32 mouse cellular contexts compared by ENCODE assay signal in genomic region chr10:63368041-63368440, GRCm38 (mm10). TPM values are rescaled to one million over a fixed set of nuclear protein-coding genes. Genes with fewer than 3 reads are reported as not detected.
DNase-seq lines count a peak whose midpoint lies in the region; ATAC-seq and TF ChIP-seq lines count a peak whose summit lies in the region.
"Had no signal": no experiment of that assay in that cellular context is flagged by ENCODE, and none has a peak within 500 bp of the region (broad histone marks: within the 10 kb centered on the region; RNA-seq: fewer than 3 reads in every experiment).

No protein-coding gene starts in this region.

- 15% methylated on average over 3 of the region's 3 CpGs for WGBS in liver, adult 2 months
- WGBS in liver, embryonic 11.5 days: 78% methylated on average over 3 of the region's 3 CpGs
- 57% methylated on average over 3 of the region's 3 CpGs for WGBS in lung, adult 2 months
- WGBS in lung, postnatal 0 days: 52% methylated on average over 3 of the region's 3 CpGs
- 84% methylated on average over 3 of the region's 3 CpGs for WGBS in heart, embryonic 10.5 days

- H3K27ac ChIP-seq in liver, adult 2 months (replicated peaks; ENCODE audit: insufficient read depth, low read depth, low read length): no peak overlapping the region
- H3K27ac ChIP-seq in liver, embryonic 11.5 days (ENCODE audit: low read depth, low read length): no peak overlapping the region
- no peak overlapping the region for H3K27ac ChIP-seq in lung, postnatal 0 days (ENCODE audit: low read length)
- no peak overlapping the region for H3K27ac ChIP-seq in heart, embryonic 10.5 days
- H3K27ac ChIP-seq: forebrain, embryonic 10.5 days; forebrain, embryonic 13.5 days; heart, embryonic 15.5 days; hindbrain, embryonic 10.5 days; hindbrain, embryonic 15.5 days had no signal

- no peak overlapping the region for H3K9ac ChIP-seq in liver, adult 2 months (ENCODE audit: low read depth, low read length)
- no peak overlapping the region for H3K9ac ChIP-seq in liver, embryonic 11.5 days (ENCODE audit: low read depth, low read length)
- H3K9ac ChIP-seq in lung, postnatal 0 days (replicated peaks; ENCODE audit: low read depth): no peak overlapping the region
- H3K9ac ChIP-seq: forebrain, embryonic 13.5 days; heart, embryonic 12.5 days; heart, embryonic 15.5 days; hindbrain, embryonic 15.5 days had no signal

- DNase-seq in adrenal gland, postnatal 10 days: peak; percentile 29
- no peak for DNase-seq in adrenal gland, adult 2 months
- peak; percentile 92 for DNase-seq in liver, adult 2 months (ENCODE audit: extremely low read depth, low read depth, low spot score)
- DNase-seq in liver, embryonic 11.5 days (ENCODE audit: low spot score): no peak
- DNase-seq in lung, adult 2 months: peak; percentile 33
- DNase-seq in lung, postnatal 0 days (ENCODE audit: low spot score): no peak
- DNase-seq in lung, postnatal 25 days (ENCODE audit: low spot score): peak; percentile 36
- DNase-seq in heart, embryonic 10.5 days (ENCODE audit: low spot score): no peak
- DNase-seq: adrenal gland, adult 8-10 months; adrenal gland, postnatal 36 days; cerebellum, adult 18-20 months; cerebellum, adult 9-10 months; cerebellum, postnatal 14 days; gastrocnemius, adult 2 months; gastrocnemius, postnatal 14 days; heart, adult 11 months; heart, postnatal 10 days; heart, postnatal 36 days had no signal

- no peaks in the 10 kb centered on the region for H3K79me2 ChIP-seq in liver, adult 2 months (ENCODE audit: control insufficient read depth, insufficient read depth, low read length)

- no peaks in the 10 kb centered on the region for H3K9me3 ChIP-seq in liver, embryonic 11.5 days (ENCODE audit: control insufficient read depth, low read length)
- H3K9me3 ChIP-seq in lung, postnatal 0 days (ENCODE audit: low read length): no peaks in the 10 kb centered on the region
- H3K9me3 ChIP-seq in heart, embryonic 10.5 days: no peaks in the 10 kb centered on the region
- H3K9me3 ChIP-seq: forebrain, embryonic 13.5 days; G1E; heart, embryonic 12.5 days; heart, embryonic 15.5 days; hindbrain, embryonic 10.5 days; hindbrain, embryonic 15.5 days had no signal

- no peak for ATAC-seq in liver, embryonic 11.5 days (replicated peaks; ENCODE audit: low FRiP score)
- ATAC-seq in lung, postnatal 0 days: no peak
- ATAC-seq: forebrain, embryonic 13.5 days; forebrain, embryonic 16.5 days; Patski had no signal

- TF ChIP-seq CTCF in liver, adult 2 months (IDR thresholded peaks at IDR 0.05; ENCODE audit: low read depth, low read length): no peak
- TF ChIP-seq CTCF in lung, adult 2 months (IDR thresholded peaks at IDR 0.05; ENCODE audit: insufficient read depth, low read length): no peak
- TF ChIP-seq CTCF in lung, postnatal 0 days (IDR thresholded peaks at IDR 0.05): no peak

- no peaks in the 10 kb centered on the region for H3K36me3 ChIP-seq in liver, adult 2 months (ENCODE audit: control insufficient read depth, insufficient read depth, low read length)
- H3K36me3 ChIP-seq in liver, embryonic 11.5 days (ENCODE audit: control insufficient read depth, insufficient read depth, low read length): no peaks in the 10 kb centered on the region
- H3K36me3 ChIP-seq in lung, postnatal 0 days (ENCODE audit: insufficient read depth, low read length): no peaks in the 10 kb centered on the region
- no peaks in the 10 kb centered on the region for H3K36me3 ChIP-seq in heart, embryonic 10.5 days
- H3K36me3 ChIP-seq: forebrain, embryonic 10.5 days; G1E; heart, embryonic 12.5 days; heart, embryonic 15.5 days; hindbrain, embryonic 10.5 days; hindbrain, embryonic 15.5 days had no signal

- H3K27me3 ChIP-seq in liver, adult 2 months (ENCODE audit: control insufficient read depth, insufficient read depth, low read length): no peaks in the 10 kb centered on the region
- no peaks in the 10 kb centered on the region for H3K27me3 ChIP-seq in liver, embryonic 11.5 days (replicated peaks; ENCODE audit: control insufficient read depth, insufficient read depth, low read length)
- no peaks in the 10 kb centered on the region for H3K27me3 ChIP-seq in lung, postnatal 0 days (replicated peaks; ENCODE audit: insufficient read depth, low read length)
- no peaks in the 10 kb centered on the region for H3K27me3 ChIP-seq in heart, embryonic 10.5 days (ENCODE audit: insufficient read depth, poor library complexity, severe bottlenecking)
- H3K27me3 ChIP-seq: forebrain, embryonic 13.5 days; heart, embryonic 12.5 days; heart, embryonic 15.5 days; hindbrain, embryonic 15.5 days; Patski had no signal

- peaks cover 8% of the 10 kb centered on the region for H3K4me1 ChIP-seq in liver, adult 2 months (ENCODE audit: control insufficient read depth, insufficient read depth, low read length)
- H3K4me1 ChIP-seq in liver, embryonic 11.5 days (replicated peaks; ENCODE audit: control insufficient read depth, insufficient read depth, low read length): no peaks in the 10 kb centered on the region
- no peaks in the 10 kb centered on the region for H3K4me1 ChIP-seq in lung, adult 2 months (ENCODE audit: control insufficient read depth, insufficient read depth, low read length)
- H3K4me1 ChIP-seq in lung, postnatal 0 days (ENCODE audit: insufficient read depth, low read depth, low read length): no peaks in the 10 kb centered on the region
- 0 out of 2 replicates have a peak, but pooled peaks cover 4% of the 10 kb centered on the region for H3K4me1 ChIP-seq in heart, embryonic 10.5 days
- H3K4me1 ChIP-seq: forebrain, embryonic 13.5 days; heart, embryonic 12.5 days; heart, embryonic 15.5 days; hindbrain, embryonic 15.5 days had no signal

- no peak overlapping the region for H3K4me2 ChIP-seq in liver, embryonic 11.5 days
- H3K4me2 ChIP-seq in lung, postnatal 0 days (replicated peaks; ENCODE audit: low read depth, low read length): no peak overlapping the region
- H3K4me2 ChIP-seq: forebrain, embryonic 13.5 days; heart, embryonic 12.5 days; heart, embryonic 15.5 days; hindbrain, embryonic 15.5 days had no signal

- H3K4me3 ChIP-seq in liver, adult 2 months (ENCODE audit: insufficient read depth, low read depth, low read length): no peak overlapping the region
- H3K4me3 ChIP-seq in liver, embryonic 11.5 days (ENCODE audit: low read depth, low read length): no peak overlapping the region
- H3K4me3 ChIP-seq in lung, adult 2 months (replicated peaks; ENCODE audit: extremely low read depth, low read depth, low read length): no peak overlapping the region
- H3K4me3 ChIP-seq in lung, postnatal 0 days (ENCODE audit: low read depth, low read length): no peak overlapping the region
- no peak overlapping the region for H3K4me3 ChIP-seq in heart, embryonic 10.5 days
- H3K4me3 ChIP-seq: forebrain, embryonic 10.5 days; forebrain, embryonic 13.5 days; heart, embryonic 12.5 days; heart, embryonic 15.5 days; hindbrain, embryonic 10.5 days; hindbrain, embryonic 15.5 days had no signal

- no peak for TF ChIP-seq POLR2A in liver, adult 2 months (IDR thresholded peaks at IDR 0.05; ENCODE audit: extremely low read depth, insufficient read depth, low read length)
- TF ChIP-seq POLR2A in lung, adult 2 months (IDR thresholded peaks at IDR 0.05; ENCODE audit: borderline replicate concordance, extremely low read depth, low read depth, low read length): no peak

- TF ChIP-seq EP300 in lung, postnatal 0 days (IDR thresholded peaks at IDR 0.05): no peak

RNA-seq across cellular contexts. Expression of gene Sirt1, which starts 13.5 kb away (rescaled TPM):
- total RNA-seq in adrenal gland, postnatal 10 days (2021): 10 to 100 TPM; 17.3 to 17.5 TPM
- total RNA-seq in adrenal gland, adult 2 months (2021): 10 to 100 TPM; 13.9 to 17.4 TPM
- 1.2 and 1.4 TPM in 2 replicates for polyA plus RNA-seq in adrenal gland, adult 2 months (2012; rRNA removed)
- 9.6 and 10.3 TPM in 2 replicates for total RNA-seq in liver, adult 2 months (2014; rRNA removed)
- 1.3 and 1.5 TPM in 2 replicates for polyA plus RNA-seq in liver, adult 2 months (2012; rRNA removed)
- polyA plus RNA-seq in liver, embryonic 11.5 days (2014; fragmentation: Nextera tagmentation; extraction: Ambion mirVana): 7.0 and 7.9 TPM in 2 replicates
- polyA plus RNA-seq in lung, adult 2 months (2012; rRNA removed): 3.3 and 4.8 TPM in 2 replicates
- polyA plus RNA-seq in lung, postnatal 0 days (2015; fragmentation: Nextera tagmentation; extraction: Ambion mirVana): 5.4 and 5.5 TPM in 2 replicates
- polyA plus RNA-seq in heart, embryonic 10.5 days (2016; fragmentation: Nextera tagmentation; extraction: Ambion mirVana): 2.4 and 5.2 TPM in 2 replicates

RNA-seq across cellular contexts. Expression of gene Dnajc12, which starts 14.2 kb away (rescaled TPM):
- 10 to 100 TPM; 14.6 to 15.9 TPM for total RNA-seq in adrenal gland, postnatal 10 days (2021)
- total RNA-seq in adrenal gland, adult 2 months (2021): 10 to 100 TPM; 13.0 to 19.2 TPM
- 0.57 and 0.68 TPM in 2 replicates for polyA plus RNA-seq in adrenal gland, adult 2 months (2012; rRNA removed)
- total RNA-seq in liver, adult 2 months (2014; rRNA removed): 5.0 and 10.0 TPM in 2 replicates
- 2.7 and 3.2 TPM in 2 replicates for polyA plus RNA-seq in liver, adult 2 months (2012; rRNA removed)
- 18.7 and 19.5 TPM in 2 replicates for polyA plus RNA-seq in liver, embryonic 11.5 days (2014; fragmentation: Nextera tagmentation; extraction: Ambion mirVana)
- 1.7 and 2.8 TPM in 2 replicates for polyA plus RNA-seq in lung, adult 2 months (2012; rRNA removed)
- polyA plus RNA-seq in lung, postnatal 0 days (2015; fragmentation: Nextera tagmentation; extraction: Ambion mirVana): 18.4 and 20.0 TPM in 2 replicates
- 6.7 and 10.8 TPM in 2 replicates for polyA plus RNA-seq in heart, embryonic 10.5 days (2016; fragmentation: Nextera tagmentation; extraction: Ambion mirVana)

RNA-seq across cellular contexts. Expression of gene Gm7075, which starts 53.5 kb away (rescaled TPM):
- total RNA-seq in adrenal gland, postnatal 10 days (2021): not detected
- not detected for total RNA-seq in adrenal gland, adult 2 months (2021)
- polyA plus RNA-seq in adrenal gland, adult 2 months (2012; rRNA removed): not detected in 2 replicates
- total RNA-seq in liver, adult 2 months (2014; rRNA removed): not detected in 2 replicates
- not detected in 2 replicates for polyA plus RNA-seq in liver, adult 2 months (2012; rRNA removed)
- polyA plus RNA-seq in liver, embryonic 11.5 days (2014; fragmentation: Nextera tagmentation; extraction: Ambion mirVana): not detected in 2 replicates
- polyA plus RNA-seq in lung, adult 2 months (2012; rRNA removed): not detected in 2 replicates
- not detected in 2 replicates for polyA plus RNA-seq in lung, postnatal 0 days (2015; fragmentation: Nextera tagmentation; extraction: Ambion mirVana)
- not detected in 2 replicates for polyA plus RNA-seq in heart, embryonic 10.5 days (2016; fragmentation: Nextera tagmentation; extraction: Ambion mirVana)
- total RNA-seq: adrenal gland, adult 8-10 months; adrenal gland, postnatal 36 days; G1E; gastrocnemius, adult 2 months; gastrocnemius, postnatal 14 days; gastrocnemius, postnatal 4 days; heart, adult 8-10 months; heart, postnatal 10 days; heart, postnatal 36 days had no signal
- polyA plus RNA-seq: embryonic facial prominence, embryonic 11.5 days; embryonic facial prominence, embryonic 14.5 days; forebrain, embryonic 10.5 days; forebrain, embryonic 13.5 days; forebrain, embryonic 16.5 days; frontal cortex, adult 2 months; G1E; heart, embryonic 12.5 days; heart, embryonic 15.5 days; hindbrain, embryonic 10.5 days; hindbrain, embryonic 15.5 days; Patski had no signal

Comparison
In these comparisons a context has a peak if more than half of its experiments do, and no peak if none do; other contexts are left out.
1. DNase-seq: peak in adrenal gland, postnatal 10 days (single experiment), liver, adult 2 months (single experiment), lung, adult 2 months (single experiment) and lung, postnatal 25 days (single experiment); none in adrenal gland, adult 2 months (single experiment), liver, embryonic 11.5 days (single experiment), lung, postnatal 0 days (single experiment) and heart, embryonic 10.5 days (single experiment).